Mouse (Mus musculus) stomach, embryonic 15.5 days (tissue): ENCODE measurements around the gene Nob1. TPM values are rescaled to one million over a fixed set of nuclear protein-coding genes. Genes with fewer than 3 reads are reported as not detected.
A peak's percentile ranks its signal among the peaks of the same experiment; 100 is the strongest.

Experiments
- ATAC-seq: fragments of 200-750 bp; cut with Nextera tagmentation; 2 replicates; pipeline ENCODE4 v1.8.0; 2017; ENCODE audit warnings: low read depth, moderate number of reproducible peaks, moderate TSS enrichment; ENCODE audit not compliant: insufficient read depth, low FRiP score
- H3K27ac ChIP-seq: fragments of 300-500 bp; sonication (generic); 2 replicates; pipeline ENCODE4 v1.5.1; 2015; ENCODE audit warnings: mild to moderate bottlenecking, inconsistent platforms
- H3K27me3 ChIP-seq: fragments of 300-500 bp; sonication (generic); replicated peaks from 2 replicates; pipeline ENCODE4 v1.6.1; 2015; ENCODE audit warnings: inconsistent platforms
- H3K36me3 ChIP-seq: fragments of 300-500 bp; sonication (generic); 2 replicates; pipeline ENCODE4 v1.6.1; 2015; ENCODE audit warnings: inconsistent platforms
- H3K4me1 ChIP-seq: fragments of 300-500 bp; sonication (generic); 2 replicates; pipeline ENCODE4 v1.6.1; 2015; ENCODE audit warnings: inconsistent platforms
- H3K4me2 ChIP-seq: fragments of 300-500 bp; sonication (generic); 2 replicates; pipeline ENCODE4 v1.6.1; 2015; ENCODE audit warnings: mild to moderate bottlenecking, inconsistent platforms
- H3K4me3 ChIP-seq: fragments of 300-500 bp; sonication (generic); replicated peaks from 2 replicates; pipeline ENCODE4 v1.5.1; 2015; ENCODE audit warnings: inconsistent platforms
- H3K9ac ChIP-seq: fragments of 300-500 bp; sonication (generic); 2 replicates; pipeline ENCODE4 v1.6.1; 2015; ENCODE audit warnings: inconsistent platforms
- H3K9me3 ChIP-seq: fragments of 300-500 bp; sonication (generic); 2 replicates; pipeline ENCODE4 v1.6.1; 2016; ENCODE audit warnings: inconsistent platforms
- WGBS: fragments of 180-500 bp; shearing (Covaris S2); methylation state at CpG from one replicate; pipeline ENCODE4 v1.1.7; 2015; 5-methylcytosine and 5-hydroxymethylcytosine counted together
- polyA plus RNA-seq: library from polyadenylated mRNA; unstranded; fragments of >200 nt; fragmentation: Nextera tagmentation; extraction: Ambion mirVana; gene quantifications from 2 replicates; pipeline ENCODE4 v1.2.1, GENCODE M21; 2015

Nob1 gene
- polyA plus RNA-seq, result 68.4 and 73.4 TPM in 2 replicates

- peak; percentile 98 for ATAC-seq
- WGBS, result under 1% methylated on average over 50 of the region's 50 CpGs
Measured at GRCm38 (mm10) chr8:107424597-107425229, at the start of gene Nob1. Gene Nob1, minus strand, starts transcription at chr8:107425051.

DNA sequence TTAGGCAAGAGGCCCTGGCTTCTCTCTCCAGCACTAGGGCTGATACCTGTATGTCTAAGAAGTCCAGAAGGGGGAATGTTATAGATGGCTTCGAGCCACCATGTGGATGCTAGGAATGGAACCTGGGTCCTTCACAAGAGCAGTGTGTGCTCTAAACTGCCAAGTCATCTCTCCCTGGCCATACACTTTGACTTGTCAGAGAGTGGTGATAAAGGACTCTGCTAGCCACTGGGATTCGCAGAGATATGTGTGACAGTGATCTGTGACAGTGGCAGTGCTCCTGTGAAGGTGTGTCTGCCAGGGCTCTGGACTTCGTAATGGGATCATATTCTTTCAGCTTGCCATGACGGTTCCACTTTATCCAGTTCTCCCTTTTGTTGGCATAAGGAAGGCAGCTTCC is 48.5 kb upstream of the Nob1 start:
- H3K4me2 ChIP-seq, result no peak overlapping the region
- no peaks in the 10 kb centered on the region for H3K36me3 ChIP-seq
- no peak overlapping the region for H3K4me3 ChIP-seq
- no peak for ATAC-seq
- H3K27me3 ChIP-seq, result no peaks in the 10 kb centered on the region
- H3K4me1 ChIP-seq, result 0 out of 2 replicates have a peak, but pooled peaks cover 5% of the 10 kb centered on the region
- H3K27ac ChIP-seq, result no peak overlapping the region
- no peaks in the 10 kb centered on the region for H3K9me3 ChIP-seq
- H3K9ac ChIP-seq, result no peak overlapping the region
- 85% methylated on average over 4 of the region's 4 CpGs for WGBS

More at GRCm38 (mm10) chr8:107424597-107425229, at the start of gene Nob1:
- H3K27me3 ChIP-seq, result no peaks in the 10 kb centered on the region
- peak within 1 kb of the TSS; percentile 92 for H3K4me3 ChIP-seq
- no peaks in the 10 kb centered on the region for H3K9me3 ChIP-seq
- H3K36me3 ChIP-seq, result peaks cover 10% of the 10 kb centered on the region
- H3K4me2 ChIP-seq, result peak within 1 kb of the TSS; percentile 70
- H3K27ac ChIP-seq, result peak within 1 kb of the TSS; percentile 83
- H3K9ac ChIP-seq, result peak within 1 kb of the TSS; percentile 87
- H3K4me1 ChIP-seq, result peaks cover 12% of the 10 kb centered on the region

GRCm38 (mm10) chr8:107472403-107473100 is 47.7 kb upstream of the Nob1 start:
- no peak for ATAC-seq
- Histone ChIP-seq H3K9ac (no peak overlapping the region), H3K27ac (no peak overlapping the region), H3K9me3 (no peaks in the 10 kb centered on the region), H3K4me1 (0 out of 2 replicates have a peak, but pooled peaks cover 6% of the 10 kb centered on the region), H3K4me3 (no peak overlapping the region), H3K27me3 (no peaks in the 10 kb centered on the region), H3K36me3 (no peaks in the 10 kb centered on the region), H3K4me2 (no peak overlapping the region)
- WGBS, result 65% methylated on average over 10 of the region's 10 CpGs

- Histone ChIP-seq H3K4me3 (no peak overlapping the region), H3K27me3 (no peaks in the 10 kb centered on the region), H3K4me2 (no peak overlapping the region), H3K4me1 (0 out of 2 replicates have a peak, but pooled peaks cover 6% of the 10 kb centered on the region), H3K27ac (no peak overlapping the region), H3K9ac (no peak overlapping the region), H3K9me3 (no peaks in the 10 kb centered on the region), H3K36me3 (no peaks in the 10 kb centered on the region)
- WGBS, result 67% methylated on average over 5 of the region's 5 CpGs
- ATAC-seq, result no peak
Measured at GRCm38 (mm10) chr8:107470302-107470701, 45.5 kb upstream of the Nob1 start.

- H3K4me2 ChIP-seq, result no peak overlapping the region
- H3K9me3 ChIP-seq, result no peaks in the 10 kb centered on the region
- H3K27ac ChIP-seq, result peak overlapping the region; percentile 72
- H3K4me3 ChIP-seq, result no peak overlapping the region
- no peak overlapping the region for H3K9ac ChIP-seq
- 0 out of 2 replicates have a peak, but pooled peaks cover 6% of the 10 kb centered on the region for H3K4me1 ChIP-seq
- H3K36me3 ChIP-seq, result no peaks in the 10 kb centered on the region
- 29% methylated on average over 8 of the region's 8 CpGs for WGBS
- peak; percentile 47; the same call in 1 of the 2 replicates for ATAC-seq
- no peaks in the 10 kb centered on the region for H3K27me3 ChIP-seq
Measured at GRCm38 (mm10) chr8:107468811-107469302, 44.0 kb upstream of the Nob1 start.

GRCm38 (mm10) chr8:107466642-107467041 is 41.8 kb upstream of the Nob1 start:
- ATAC-seq, result no peak
- Histone ChIP-seq H3K27me3 (no peaks in the 10 kb centered on the region), H3K4me1 (0 out of 2 replicates have a peak, but pooled peaks cover 6% of the 10 kb centered on the region), H3K27ac (no peak overlapping the region), H3K4me3 (no peak overlapping the region), H3K9ac (no peak overlapping the region), H3K9me3 (no peaks in the 10 kb centered on the region), H3K36me3 (no peaks in the 10 kb centered on the region), H3K4me2 (no peak overlapping the region)
- 85% methylated on average over 5 of the region's 5 CpGs for WGBS

DNA sequence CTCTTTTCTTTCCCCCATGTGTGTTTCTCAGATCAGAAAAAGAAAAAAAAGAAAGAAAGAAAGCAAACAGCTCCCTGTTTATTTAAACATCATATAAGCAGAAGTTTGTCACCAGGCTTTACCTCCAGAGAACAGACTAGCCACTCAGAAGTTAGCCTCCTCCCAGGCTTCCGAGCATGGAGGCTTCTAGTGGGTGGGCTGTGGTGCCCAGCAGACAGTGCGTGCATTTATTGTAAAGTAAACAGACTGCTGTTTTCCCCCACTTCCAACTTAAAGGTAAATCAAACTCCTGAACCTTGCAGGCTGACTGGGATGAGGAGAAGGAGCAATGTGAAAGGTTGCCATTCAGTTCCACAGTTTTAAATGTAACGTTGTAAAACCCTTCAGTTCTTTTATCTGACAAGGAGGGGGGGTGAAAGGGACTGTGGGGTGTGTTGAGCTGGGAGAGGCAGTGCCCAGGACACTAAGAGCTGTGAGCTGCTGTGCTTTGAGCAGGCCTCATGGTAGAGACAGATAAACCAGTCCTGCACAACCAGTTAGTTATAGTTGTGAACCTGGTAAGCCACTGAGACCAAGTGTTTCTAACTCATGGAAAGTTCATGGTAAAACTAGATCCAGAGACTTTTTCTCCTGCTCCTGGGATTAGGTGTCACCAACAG is 40.6 kb upstream of the Nob1 start:
- ATAC-seq, result no peak
- no peak overlapping the region for H3K9ac ChIP-seq
- WGBS, result 33% methylated on average over 3 of the region's 3 CpGs
- H3K36me3 ChIP-seq, result no peaks in the 10 kb centered on the region
- no peaks in the 10 kb centered on the region for H3K27me3 ChIP-seq
- no peak overlapping the region for H3K4me3 ChIP-seq
- H3K9me3 ChIP-seq, result no peaks in the 10 kb centered on the region
- no peak overlapping the region for H3K4me2 ChIP-seq
- no peak overlapping the region for H3K27ac ChIP-seq
- 0 out of 2 replicates have a peak, but pooled peaks cover 6% of the 10 kb centered on the region for H3K4me1 ChIP-seq

GRCm38 (mm10) chr8:107462423-107462822 is 37.6 kb upstream of the Nob1 start:
- H3K9ac ChIP-seq, result no peak overlapping the region
- no peak for ATAC-seq
- H3K4me3 ChIP-seq, result no peak overlapping the region
- no peaks in the 10 kb centered on the region for H3K9me3 ChIP-seq
- no peaks in the 10 kb centered on the region for H3K27me3 ChIP-seq
- no peak overlapping the region for H3K4me2 ChIP-seq
- H3K36me3 ChIP-seq, result 0 out of 2 replicates have a peak, but pooled peaks cover 8% of the 10 kb centered on the region
- H3K27ac ChIP-seq, result no peak overlapping the region
- 81% methylated on average over 5 of the region's 5 CpGs for WGBS
- H3K4me1 ChIP-seq, result no peaks in the 10 kb centered on the region

DNA sequence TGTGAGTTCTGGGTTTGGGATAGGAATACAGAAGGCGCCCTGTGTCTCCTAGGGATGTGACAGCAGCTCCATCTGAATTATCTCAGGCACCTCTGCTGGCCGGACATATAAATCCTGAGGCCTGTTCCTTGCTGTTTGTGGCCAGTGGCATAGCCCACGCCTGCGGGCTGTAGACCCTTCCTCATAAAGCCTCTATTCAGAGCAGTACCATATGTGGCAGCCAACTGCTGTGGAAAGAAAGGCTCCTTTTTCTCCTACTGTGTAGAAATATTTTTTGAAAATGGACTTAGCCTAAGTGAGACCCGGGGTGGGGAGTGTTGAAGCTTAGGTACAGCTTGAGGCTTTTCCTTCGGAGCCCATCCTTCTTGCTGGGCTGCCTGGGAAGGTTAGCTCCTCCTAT is 33.4 kb upstream of the Nob1 start:
- H3K9ac ChIP-seq, result no peak overlapping the region
- 90% methylated on average over 6 of the region's 6 CpGs for WGBS
- no peak for ATAC-seq
- no peak overlapping the region for H3K4me3 ChIP-seq
- H3K4me1 ChIP-seq, result no peaks in the 10 kb centered on the region
- H3K9me3 ChIP-seq, result no peaks in the 10 kb centered on the region
- peaks cover 15% of the 10 kb centered on the region; the same call in 1 of the 2 replicates for H3K36me3 ChIP-seq
- H3K4me2 ChIP-seq, result no peak overlapping the region
- no peak overlapping the region for H3K27ac ChIP-seq
- H3K27me3 ChIP-seq, result no peaks in the 10 kb centered on the region

DNA sequence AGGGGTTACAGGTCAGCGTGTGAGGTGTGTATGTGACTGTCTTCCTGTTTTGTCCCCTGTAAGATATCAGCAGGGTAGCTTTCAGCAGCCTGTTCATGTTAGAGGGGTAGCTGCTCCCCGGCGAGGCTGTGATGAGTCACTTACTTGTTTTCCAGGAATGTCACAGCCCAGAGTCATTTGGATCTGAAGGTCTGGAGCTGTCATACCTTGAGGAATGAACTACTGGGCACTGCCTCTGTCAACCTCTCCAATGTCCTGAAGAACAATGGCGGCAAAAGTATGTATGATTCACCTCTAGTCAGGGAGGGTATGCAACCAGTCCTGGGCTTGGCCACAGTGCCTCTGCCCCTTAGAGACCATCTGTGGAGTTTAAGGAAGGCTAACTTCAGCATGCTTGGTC is 32.9 kb upstream of the Nob1 start:
- Histone ChIP-seq H3K27me3 (no peaks in the 10 kb centered on the region), H3K9ac (no peak overlapping the region), H3K4me2 (no peak overlapping the region), H3K4me1 (no peaks in the 10 kb centered on the region), H3K4me3 (no peak overlapping the region), H3K9me3 (no peaks in the 10 kb centered on the region), H3K36me3 (peaks cover 15% of the 10 kb centered on the region; the same call in 1 of the 2 replicates), H3K27ac (no peak overlapping the region)
- ATAC-seq, result no peak
- WGBS, result 84% methylated on average over 4 of the region's 4 CpGs

GRCm38 (mm10) chr8:107455268-107455667 is 30.4 kb upstream of the Nob1 start:
- H3K36me3 ChIP-seq, result peaks cover 15% of the 10 kb centered on the region; the same call in 1 of the 2 replicates
- ATAC-seq, result no peak
- no peaks in the 10 kb centered on the region for H3K9me3 ChIP-seq
- H3K4me1 ChIP-seq, result no peaks in the 10 kb centered on the region
- WGBS, result 13% methylated on average over 3 of the region's 3 CpGs
- H3K27ac ChIP-seq, result no peak overlapping the region
- H3K9ac ChIP-seq, result no peak overlapping the region
- H3K4me2 ChIP-seq, result no peak overlapping the region
- H3K4me3 ChIP-seq, result no peak overlapping the region
- no peaks in the 10 kb centered on the region for H3K27me3 ChIP-seq
